Mouse (Mus musculus) urinary bladder, postnatal 10 days (tissue): ENCODE results near the gene Rora.

Experiments
- DNase-seq: peaks from one replicate; pipeline ENCODE4 v3.0.0; 2022; ENCODE audit warnings: low spot score

Gene Rora

DNA sequence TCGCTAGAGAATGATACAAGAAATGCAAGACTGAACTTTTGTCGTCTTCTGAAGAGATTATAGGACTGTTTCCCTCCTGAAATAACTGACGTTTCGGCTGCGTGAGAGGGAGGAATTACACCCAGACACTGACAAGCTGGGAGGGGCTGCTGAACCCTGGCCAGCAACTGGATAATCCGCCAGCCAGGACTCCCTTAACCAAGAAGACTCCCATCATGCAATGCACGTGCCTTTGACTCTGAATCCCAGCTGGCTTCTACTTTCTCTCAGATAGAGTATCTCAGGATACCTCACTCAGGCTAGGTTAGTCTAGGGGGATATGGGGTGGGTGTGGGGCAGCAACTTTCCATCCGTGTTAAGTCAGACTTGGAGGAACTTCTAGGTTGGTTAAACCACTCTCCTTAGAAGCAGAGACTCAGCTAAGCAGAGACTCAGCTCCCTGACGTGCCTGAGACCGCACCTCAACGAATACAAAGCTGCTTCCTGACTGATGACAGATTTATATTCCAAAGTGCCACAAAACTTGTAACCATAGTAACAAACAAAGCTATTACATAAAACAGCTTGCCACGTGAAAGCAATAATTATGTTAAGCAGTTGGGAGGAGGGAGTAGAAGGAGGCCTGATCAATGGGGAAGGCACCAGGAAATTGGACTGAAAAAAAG lies 302.8 kb downstream of the Rora start:
- DNase-seq: no peak

DNA sequence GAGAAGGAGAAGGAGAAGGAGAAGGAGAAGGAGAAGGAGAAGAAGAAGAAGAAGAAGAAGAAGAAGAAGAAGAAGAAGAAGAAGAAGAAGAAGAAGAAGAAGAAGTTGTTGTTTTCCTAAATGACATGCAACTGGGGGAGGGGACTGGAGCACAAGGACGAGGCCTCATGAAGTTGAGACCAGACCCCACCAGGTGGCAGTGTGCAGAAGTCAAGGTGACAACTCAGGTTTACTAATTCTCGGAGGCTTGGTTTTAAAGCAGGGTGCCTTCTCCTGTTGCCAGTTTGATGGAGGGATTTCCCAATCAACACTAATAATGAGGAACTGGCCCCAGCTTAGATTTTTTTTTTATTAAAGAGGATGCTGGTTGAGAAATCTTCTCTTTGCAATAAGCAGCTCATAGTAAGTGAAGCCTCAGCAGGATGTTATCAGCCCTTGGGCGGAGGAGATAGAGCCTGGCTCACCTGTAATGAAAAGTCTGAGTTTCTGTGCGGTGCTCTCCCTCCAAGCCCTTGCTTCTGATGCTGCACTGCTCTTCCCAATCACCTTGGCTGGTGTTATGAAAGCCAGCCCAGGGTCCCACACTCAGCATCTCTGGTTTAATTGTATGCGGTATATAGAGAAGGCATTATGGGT lies 303.5 kb downstream of the Rora start:
- no peak for DNase-seq

DNA sequence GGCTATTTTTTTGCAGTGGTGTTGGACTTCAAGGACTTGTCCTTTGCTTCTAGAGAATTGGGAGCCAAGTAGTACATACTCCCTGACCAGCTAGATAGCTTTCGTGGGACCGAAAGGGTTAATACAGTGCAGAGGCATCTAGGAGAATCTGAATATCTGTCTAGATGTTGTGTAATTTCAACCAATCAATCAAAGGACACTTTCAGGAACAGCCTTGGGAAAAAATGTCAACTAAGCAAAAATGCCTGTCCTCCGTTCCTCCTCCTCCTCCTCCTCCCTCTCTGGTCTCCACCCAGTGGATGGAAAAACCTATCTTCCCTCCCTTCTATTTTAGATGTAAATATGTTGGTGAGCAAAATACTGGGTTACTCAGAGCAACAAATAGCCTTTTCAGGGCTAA lies 304.2 kb downstream of the Rora start:
- DNase-seq: no peak

DNA sequence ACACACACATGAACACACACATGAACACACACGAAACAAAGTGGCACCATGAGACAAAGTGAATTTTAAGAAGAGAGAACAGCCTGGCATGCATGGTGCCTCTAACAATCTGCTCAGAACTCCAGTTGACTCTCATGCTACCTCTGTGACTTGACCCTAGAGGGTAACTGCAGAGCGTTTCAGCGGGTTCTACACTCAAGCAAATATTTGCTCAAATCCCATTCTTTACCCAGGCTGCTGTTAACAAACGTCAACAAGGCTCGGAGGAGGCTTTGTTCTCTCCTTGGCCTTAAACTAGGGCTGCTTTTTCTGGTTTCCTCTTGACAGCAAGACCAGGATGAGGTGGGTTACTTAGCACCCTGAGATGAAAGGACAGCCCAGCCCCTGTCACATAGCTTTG lies 305.3 kb downstream of the Rora start:
- no peak for DNase-seq

DNA sequence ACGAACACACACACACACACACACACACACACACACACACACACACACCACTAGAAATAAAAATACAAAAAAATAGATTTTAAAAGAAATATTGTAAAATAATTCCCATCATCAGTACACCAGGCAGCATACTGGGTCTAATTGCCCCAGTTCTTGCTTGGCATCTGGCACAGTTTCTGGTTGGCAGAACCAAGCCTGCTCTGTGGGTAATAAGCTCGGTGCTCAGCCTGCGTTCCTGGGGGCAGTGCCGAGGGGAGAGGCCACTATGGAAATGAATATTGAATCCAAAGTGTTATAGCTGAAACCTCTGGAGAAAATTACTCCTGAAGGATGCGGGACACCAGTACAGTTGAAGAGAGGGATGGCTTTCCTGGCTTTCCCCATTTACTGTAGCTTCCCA lies 310.3 kb downstream of the Rora start:
- DNase-seq: no peak

DNA sequence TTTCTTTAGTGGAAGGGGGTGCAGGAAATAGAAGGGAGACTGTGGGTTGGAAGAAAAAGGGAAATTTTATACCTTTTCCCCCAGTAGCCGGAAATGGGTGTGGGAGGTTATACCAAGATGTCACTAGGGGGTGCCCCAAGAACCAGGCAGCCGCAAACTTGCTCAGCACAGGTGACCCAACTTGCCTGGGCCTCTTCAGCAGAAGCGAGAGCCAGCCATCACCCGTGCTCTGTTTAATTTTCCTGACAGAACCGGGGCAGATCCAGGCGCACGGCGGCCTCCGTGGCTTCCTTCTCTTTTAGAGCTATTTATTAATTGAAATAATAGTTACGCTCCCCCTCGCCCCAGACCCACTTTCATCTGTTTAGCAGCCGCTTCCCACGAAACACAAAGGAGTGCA lies 313.0 kb downstream of the Rora start:
- DNase-seq: no peak

DNA sequence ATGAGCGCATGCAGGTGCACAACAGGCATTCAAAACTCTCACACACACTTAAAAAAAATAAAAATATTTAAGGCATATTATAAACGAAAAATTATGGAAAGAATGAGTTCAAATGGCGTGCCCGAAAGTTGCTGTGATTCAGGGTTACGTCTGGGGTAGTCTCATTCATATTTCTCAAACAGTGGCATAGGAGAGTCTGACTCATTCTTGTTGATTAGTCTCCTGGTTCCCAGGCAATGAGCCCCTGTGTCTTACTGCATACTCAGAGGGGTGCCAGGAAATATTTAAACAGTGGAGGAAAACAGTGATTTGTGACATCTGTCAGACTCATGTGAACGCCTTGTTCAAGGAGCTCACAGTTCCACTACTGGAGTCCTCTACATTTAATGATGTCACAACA lies 316.5 kb downstream of the Rora start:
- DNase-seq: no peak

DNA sequence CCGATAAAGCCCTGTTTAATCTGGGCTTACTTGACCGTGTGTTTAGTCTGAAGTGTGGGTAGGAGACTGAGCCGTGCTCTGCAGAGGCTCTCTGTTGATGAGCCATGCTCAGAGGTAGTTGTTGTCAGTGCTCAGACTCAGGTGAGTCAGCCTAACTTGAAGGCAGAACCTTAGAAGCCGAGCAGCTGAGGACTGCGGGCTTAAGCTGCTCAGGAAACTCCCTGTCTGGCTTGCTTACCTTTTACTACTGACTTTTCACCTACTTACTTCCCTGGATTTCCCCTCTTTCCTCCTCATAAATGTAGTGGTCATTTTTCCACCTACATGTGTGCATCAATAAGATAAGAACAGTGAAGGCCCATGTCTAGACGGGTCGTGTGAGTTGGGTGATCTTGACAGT lies 318.7 kb downstream of the Rora start:
- no peak for DNase-seq

DNA sequence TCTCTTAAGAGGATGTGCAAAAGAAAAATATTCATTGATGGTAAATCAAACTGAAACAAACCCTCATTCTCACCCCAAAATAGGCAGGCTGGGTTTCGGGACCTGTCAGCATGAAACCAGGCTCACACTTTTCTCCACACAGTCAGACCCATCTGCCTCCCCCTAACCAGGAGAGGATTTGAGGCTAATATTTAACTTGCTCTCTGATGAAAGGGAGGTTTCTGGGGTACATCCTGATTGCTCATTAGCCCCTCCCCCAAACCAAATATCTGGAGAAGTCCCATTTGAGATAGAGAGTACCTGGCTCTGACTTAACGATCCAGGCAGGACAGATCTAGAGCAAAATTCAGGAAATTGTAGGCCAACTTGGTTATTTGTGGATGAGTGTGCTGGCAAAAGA lies 320.9 kb downstream of the Rora start:
- DNase-seq: no peak

DNA sequence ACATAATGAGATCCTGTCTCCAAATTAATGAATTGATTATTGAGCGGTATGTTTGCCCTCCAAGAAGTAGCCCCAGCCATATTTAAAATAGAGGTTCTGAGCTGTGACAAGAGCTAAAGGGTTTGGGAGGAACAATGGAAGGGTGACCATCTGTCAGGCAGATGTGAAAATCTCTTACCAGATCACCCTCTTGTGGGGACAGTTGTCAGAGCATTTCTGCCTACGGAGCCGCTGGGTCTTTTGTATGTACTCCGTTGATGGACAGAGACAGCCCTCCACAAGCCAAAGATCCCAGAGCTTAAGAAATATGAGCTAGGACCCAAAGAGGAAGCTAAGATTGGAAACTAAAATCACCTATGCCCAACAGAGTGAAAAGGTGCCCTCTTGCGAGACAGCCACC lies 322.6 kb downstream of the Rora start:
- DNase-seq: no peak

DNA sequence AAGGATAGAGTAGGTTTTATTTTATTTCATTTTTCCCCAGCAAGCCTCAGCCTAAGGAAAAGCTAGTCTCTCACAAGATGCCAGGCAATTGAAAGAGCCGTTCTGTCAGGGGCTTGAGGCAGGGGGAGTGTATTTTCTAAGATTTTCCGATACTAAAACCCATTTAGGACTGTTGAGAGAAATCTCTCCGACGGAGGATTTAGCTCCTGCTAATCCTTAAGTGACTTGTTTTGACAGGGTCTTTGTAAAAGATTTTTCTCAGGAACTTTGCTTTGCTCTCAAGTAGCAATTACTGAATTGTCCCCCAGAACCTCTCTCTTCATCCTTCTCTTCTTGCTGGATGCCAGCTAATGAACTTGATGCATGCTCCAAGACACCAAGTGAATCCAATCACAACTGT lies 323.3 kb downstream of the Rora start:
- DNase-seq: no peak

DNA sequence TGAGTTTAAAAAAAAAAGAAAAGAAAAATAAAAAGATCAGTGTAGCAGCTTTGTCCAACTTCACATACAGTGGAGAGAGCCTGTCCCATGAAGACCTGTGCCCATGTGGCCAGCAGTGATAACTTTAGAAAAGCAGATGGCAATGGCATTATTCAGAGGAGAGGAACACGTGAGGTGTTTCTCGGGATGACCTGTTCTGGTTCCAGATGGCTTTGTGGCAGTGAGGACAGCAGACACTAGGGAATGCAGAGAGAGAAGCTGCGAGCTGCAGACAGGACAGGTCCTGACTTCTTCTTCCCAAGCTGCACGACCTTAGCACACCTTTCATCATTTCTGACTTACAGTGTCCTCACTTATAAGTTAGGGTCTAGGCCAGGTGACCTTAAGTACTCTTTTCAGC lies 325.1 kb downstream of the Rora start:
- no peak for DNase-seq

DNA sequence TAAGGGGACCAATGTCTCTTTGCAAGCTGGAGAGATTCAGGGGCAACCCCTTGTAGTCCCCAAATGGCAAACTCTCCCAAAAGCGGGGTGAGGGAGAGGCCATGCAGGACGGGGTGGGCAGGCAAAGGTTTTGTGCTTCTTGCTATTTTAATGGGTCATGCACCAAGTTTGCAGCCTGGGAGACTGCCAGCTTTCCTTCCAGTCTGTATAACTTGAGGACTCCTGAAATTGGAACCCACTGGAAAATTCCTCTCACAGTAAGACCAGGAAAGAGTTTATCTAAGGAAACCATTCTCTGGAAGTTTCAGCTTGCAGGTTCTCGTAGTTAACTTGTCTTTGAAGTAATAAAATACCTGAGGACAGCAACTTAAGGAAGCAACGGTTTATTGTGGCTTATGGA lies 326.5 kb downstream of the Rora start:
- DNase-seq: no peak

DNA sequence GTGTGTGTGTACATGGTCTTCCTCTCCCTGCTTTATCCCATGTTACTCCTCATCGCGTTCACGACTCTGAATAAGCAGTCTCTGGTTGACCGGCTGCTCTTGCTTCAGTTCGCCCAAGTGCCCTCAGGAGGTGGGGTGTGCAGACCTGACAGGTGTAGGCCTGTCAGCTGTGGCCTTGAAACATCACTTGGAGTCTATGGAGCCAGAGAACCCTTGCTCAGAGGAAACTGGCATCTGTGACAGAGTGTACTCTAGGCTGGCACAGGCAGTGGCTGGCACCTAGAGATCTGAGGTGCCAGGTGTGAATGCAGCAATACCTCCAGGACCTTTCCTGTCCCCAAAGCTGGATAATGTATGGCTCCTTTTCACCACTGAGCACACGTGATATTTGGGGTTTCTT lies 331.5 kb downstream of the Rora start:
- no peak for DNase-seq

DNA sequence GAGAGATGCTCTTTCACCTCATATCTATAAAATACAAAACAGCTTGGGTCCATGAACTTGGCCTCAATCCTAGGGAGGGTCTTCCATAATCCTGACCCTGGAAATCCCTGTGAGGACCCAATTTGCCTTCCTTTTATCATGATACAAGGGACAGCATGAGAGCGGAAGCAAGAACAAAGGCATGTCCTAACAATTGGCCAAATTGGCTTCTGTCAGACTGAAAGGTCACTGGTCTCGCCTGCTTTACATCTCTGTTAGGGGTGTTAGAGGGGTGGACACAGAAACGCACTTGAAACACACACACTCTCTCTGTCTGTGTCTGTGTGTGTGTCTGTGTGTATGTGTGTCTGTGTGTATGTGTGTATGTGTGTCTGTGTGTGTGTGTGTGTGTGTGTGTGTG lies 332.2 kb downstream of the Rora start:
- DNase-seq: no peak

DNA sequence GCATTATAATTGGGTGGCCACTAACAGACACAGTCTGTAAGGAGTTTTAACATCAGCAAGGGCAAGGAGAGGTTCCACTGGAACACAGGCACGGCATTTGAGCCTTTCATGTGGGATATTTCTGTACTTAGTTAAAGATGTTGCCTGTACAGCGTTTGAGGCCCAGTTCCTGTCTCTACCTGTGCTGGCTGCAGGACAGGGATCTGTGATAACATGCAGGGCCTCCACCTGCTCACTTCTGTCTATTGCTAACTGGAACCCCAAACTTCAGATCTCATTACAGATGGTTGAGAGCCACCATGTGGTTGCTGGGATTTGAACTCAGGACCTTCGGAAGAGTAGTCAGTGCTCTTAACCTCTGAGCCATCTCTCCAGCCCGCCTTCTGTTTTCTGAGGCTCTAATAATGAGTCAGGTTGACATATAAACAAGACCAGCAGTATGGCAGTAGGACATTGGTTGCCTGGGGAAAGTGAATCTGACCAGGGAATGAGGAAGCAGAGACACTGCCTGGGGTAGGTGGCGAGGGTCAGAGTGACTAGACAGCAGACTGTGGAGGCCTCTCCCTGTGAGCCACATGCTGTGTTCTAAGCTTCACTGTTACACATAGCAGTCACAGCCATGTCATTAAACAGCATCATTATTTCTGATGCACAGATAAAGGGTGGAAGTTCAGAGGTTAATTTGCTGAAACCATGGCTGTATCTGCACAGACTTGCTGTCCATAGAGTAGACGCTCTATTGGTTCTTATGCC lies 333.9 kb downstream of the Rora start:
- no peak for DNase-seq

DNA sequence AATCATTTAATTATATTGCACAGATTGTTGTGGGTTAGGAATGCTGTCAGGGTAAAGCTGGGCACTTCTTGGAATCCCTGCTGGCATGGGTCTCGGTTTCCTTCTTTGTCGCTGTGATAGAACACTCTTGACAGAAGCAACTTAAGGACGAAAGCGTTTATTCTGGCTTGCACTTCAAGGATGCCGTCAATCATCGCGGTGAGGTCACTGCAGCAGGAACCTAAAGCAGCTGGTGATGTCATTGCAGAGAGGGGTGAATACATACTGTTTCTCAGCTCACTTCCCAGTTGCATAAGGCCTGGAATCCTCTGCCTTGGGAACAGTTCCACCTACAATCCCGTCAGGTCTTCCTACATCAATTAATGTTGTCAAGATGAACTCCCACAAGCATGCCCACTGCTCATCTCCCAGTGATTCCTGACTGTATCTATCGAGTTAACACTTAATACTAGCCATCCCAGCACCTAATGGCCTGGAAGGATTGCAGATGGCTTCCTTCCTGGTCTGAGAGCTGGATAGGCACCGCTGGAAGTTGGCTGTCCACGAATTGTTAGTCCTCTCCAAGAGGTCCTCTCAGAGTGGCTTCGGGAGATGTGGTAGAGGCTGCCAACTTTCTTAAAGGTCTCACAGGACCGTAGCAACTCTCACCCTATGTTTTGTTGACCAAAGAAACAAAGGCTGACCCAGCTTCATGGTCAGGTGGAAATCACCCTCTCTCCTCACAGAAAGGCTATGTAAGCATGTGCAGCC lies 334.8 kb downstream of the Rora start:
- no peak for DNase-seq

DNA sequence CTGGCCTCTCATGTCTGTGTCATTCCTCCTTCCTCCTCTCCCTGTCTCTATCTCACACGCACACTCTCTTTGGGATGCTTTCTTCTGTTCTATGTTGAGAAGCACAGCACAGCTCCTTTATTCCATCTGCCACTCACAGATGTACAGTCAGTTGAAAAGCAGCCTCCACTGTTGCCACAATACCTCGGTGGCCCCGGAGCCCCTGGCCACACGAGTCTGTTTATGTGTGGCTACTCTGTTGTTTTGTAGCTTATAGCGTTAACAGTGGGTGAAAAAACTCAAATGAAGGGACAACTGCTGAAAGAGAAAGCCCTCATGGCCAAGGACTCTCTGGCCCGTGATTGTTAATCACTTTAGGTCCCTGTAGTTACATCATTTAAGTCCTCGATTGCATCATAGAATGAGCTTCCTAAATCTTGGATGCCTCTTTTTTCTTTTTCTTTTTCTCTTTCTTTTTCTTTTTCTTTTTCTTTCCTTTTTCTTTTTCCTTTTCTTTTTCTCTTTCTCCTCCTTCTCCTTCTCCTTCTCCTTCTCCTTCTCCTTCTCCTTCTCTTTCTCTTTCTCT lies 336.4 kb downstream of the Rora start:
- DNase-seq: no peak

DNA sequence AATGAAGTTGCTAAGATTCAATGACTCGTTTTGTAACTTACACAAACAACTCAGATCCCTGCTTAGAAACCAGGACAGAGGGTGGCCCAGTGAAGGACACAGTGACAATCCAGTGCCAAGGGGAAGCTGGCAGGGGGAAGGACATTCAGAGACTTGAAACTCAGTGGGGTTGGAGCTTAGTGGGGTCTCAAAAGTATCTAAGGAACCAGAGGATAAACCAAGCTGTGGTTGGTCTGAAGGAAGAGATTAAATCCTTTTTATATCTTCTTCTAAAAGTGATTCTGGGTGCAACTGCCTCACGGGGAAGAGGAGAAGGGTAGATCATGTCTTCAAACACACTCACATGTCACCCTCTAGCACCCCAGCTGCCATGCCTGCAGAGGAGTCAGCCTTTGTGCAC lies 340.3 kb downstream of the Rora start:
- no peak for DNase-seq

DNA sequence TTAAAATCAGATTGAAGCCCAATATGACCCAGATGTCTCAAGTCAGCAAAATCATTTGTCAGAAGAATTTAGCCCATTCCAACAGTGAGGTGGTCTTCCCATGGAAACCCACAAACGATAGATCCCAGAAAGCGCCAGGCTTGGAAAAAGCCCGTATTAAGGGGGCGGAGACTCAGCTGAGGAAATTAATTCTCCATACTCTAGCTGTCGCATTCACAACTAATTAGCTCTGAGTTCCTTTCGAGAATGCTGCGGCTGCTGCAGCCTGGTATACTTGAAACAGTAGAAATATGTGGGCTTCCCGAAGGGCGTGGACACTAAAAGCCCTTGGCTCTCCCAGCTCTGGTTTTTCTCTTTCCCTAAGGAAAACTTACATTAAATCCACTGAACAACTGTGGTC lies 345.4 kb downstream of the Rora start:
- DNase-seq: no peak

DNA sequence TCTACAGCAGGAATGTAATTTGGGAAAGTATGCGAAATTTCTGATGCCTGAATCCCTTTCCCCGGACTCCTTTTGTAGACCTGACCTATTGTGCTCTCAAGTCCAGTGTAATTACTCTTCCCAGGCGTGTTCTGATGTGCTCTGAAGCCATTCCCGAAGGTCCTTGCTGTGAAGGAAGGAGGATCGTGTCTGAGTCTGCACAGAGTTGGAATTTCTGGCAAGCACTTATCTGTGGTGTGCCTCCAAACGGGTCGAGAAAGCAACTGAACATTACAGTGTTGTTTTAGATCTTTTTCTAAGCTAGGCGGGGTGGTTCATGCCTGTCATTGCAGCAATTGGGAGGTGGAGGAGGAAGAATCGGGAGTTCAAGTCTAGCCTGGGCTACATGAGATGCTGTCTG lies 350.9 kb downstream of the Rora start:
- DNase-seq: no peak

DNA sequence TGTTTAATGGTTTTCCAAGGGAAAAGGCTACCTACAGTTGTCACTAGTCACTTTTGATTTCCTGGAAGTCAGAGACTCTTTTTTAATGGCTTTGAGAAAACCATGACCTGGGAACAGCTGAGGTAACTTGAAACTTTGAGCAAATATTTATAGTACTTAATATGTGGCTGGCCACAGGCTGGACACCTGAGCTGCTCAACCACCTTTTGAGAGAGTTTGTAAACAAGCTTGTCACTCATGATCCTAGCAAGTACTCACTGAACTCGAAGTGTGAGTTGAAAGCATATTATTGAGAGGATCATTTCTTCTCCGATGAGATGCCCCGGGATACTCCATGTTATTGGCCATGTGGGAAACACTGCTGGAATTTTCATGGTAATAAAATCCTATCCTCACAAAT lies 353.1 kb downstream of the Rora start:
- DNase-seq: no peak

DNA sequence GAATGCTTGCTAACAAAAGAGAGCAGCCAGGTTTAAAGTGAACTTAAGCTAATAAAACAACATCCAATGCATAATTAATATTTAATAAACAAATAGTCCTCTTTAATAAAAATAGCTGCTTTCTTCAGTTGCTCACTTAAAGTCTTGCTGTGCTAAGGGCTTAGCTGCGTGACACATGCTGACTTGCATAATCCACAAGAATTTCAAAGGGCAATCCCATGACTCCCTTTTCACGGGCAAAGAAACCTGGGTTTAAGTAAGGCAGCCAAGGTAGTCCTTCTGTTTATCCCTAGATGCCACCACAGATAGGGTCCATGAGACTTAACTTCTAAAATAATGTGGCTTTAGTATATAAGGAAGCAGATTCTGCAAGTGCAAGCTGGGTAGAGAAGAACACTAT lies 355.1 kb downstream of the Rora start:
- DNase-seq: no peak
